Mouse (Mus musculus) induced T-regulatory cell, adult 2 months (primary cell): ENCODE measurements around the gene Catspere2.

Source experiments
- DNase-seq: peaks from one replicate; pipeline ENCODE4 v3.0.0-alpha.2; 2012; ENCODE audit warnings: low read depth

Catspere2 gene

GRCm38 (mm10) chr1:178219166-178220077 lies 236.2 kb downstream of the Catspere2 start:
- DNase-seq, result no peak
